Mouse (Mus musculus): ENCODE results near the gene Phyh. TPM values are rescaled to one million over a fixed set of nuclear protein-coding genes. Genes with fewer than 3 reads are reported as not detected.

Phyh gene
- polyA plus RNA-seq, 1 experiment from 2014 or later: 212 TPM

DNA sequence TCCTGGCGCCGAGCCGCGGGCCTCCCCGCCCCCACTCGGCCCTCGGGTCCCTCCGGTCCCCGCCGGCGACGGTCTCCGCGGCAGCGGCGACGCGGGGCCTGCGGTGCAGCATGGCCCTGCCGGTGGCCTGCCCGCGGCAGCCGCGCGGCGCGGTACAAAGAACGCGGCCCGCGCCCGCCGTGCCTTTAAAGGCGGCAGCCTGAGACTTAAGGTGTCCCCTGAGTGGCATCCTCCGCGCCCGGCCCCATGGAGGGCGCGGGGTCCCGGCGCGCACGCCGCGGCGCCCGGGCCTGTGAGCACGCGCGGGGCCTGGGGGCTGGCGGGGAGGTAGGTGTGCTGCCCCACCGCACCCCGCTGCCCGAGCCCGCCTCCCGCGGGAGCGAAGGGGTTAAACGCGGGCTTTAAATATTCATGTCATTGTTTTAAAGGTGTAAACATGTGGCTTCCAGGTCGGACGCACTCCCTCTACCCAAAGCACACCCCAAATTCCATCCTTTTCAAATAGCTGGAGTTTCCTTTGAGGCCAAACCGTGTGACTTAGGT, 36.5 kb upstream of the Phyh start:
- peaks cover 30% of the 10 kb centered on the region for H3K36me3 ChIP-seq (ENCODE audit: control insufficient read depth, insufficient read depth, low read length)
- no peaks in the 10 kb centered on the region for H3K9me3 ChIP-seq (ENCODE audit: control insufficient read depth, low read length)
- peak overlapping the region; percentile 95 for H3K9ac ChIP-seq (ENCODE audit: low read length)
- under 1% methylated on average over 44 of the region's 63 CpGs for WGBS
- ATAC-seq (ENCODE audit: insufficient number of reproducible peaks, insufficient read depth, low FRiP score, low read depth): peak; percentile 33
- H3K27ac ChIP-seq (replicated peaks in 1 of 2; ENCODE audit: control insufficient read depth in 1 of 2, insufficient read depth in 1 of 2, low read depth in 2 of 2, low read length in 2 of 2): peak overlapping the region; percentile 87 to 97
- peak overlapping the region; percentile 88 for H3K4me2 ChIP-seq (ENCODE audit: low read length)
- H3K4me3 ChIP-seq (ENCODE audit: control insufficient read depth in 1 of 2, insufficient read depth in 1 of 2, low read depth in 1 of 2, low read length in 2 of 2): peak overlapping the region; percentile 99 to 100
- peaks cover 5 to 15% of the 10 kb centered on the region in 2 experiments for H3K4me1 ChIP-seq (ENCODE audit: control insufficient read depth in 2 of 2, insufficient read depth in 2 of 2, low read length in 2 of 2)
- H3K27me3 ChIP-seq (ENCODE audit: control insufficient read depth, insufficient read depth, low read length): no peaks in the 10 kb centered on the region

DNA sequence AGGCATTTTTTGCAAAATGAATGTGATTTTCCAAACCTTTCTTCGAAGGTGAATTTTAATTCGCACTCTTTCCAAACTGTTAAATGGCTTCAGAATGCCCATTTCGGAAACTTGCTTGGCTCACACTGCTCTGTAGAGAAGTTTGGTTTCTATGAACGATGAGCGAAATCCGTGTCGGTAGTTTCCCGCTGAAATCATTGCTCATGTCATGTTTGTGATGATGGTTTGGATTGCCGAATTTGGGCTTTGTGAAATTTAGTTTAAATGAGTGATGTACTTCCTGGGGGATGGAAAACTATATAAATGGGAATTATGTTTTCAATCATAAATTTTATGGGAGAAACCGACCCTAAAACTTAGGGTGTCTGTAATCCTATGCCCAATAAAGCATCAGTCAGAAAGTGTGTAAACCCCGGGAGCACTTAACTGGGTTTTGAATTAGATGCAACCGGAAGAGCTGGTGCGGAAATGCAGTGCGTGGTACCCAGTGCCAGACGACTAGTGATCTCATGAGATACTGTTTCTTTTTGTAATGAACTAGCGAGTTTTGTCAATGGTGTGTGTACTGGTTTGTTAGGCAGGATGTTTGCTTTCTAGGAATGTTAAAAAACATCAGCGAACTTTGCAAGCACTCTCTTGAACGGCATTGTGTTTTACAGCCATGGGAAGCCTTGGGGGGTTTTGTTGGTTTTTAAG, 35.7 kb upstream of the Phyh start:
- peaks cover 38% of the 10 kb centered on the region for H3K36me3 ChIP-seq (ENCODE audit: control insufficient read depth, insufficient read depth, low read length)
- no peaks in the 10 kb centered on the region for H3K9me3 ChIP-seq (ENCODE audit: control insufficient read depth, low read length)
- no peak for ATAC-seq (ENCODE audit: insufficient number of reproducible peaks, insufficient read depth, low FRiP score, low read depth)
- H3K9ac ChIP-seq (ENCODE audit: low read length): peak overlapping the region; percentile 95
- H3K4me3 ChIP-seq (ENCODE audit: control insufficient read depth in 1 of 2, insufficient read depth in 1 of 2, low read depth in 1 of 2, low read length in 2 of 2): peak overlapping the region; percentile 99 to 100
- H3K27ac ChIP-seq (replicated peaks in 1 of 2; ENCODE audit: control insufficient read depth in 1 of 2, insufficient read depth in 1 of 2, low read depth in 2 of 2, low read length in 2 of 2): peak overlapping the region; percentile 87 to 97; a peak in 3 of 4 replicates
- H3K4me2 ChIP-seq (ENCODE audit: low read length): peak overlapping the region; percentile 88
- 3% methylated on average over 18 of the region's 18 CpGs for whole genome bisulfite sequencing
- H3K27me3 ChIP-seq (ENCODE audit: control insufficient read depth, insufficient read depth, low read length): no peaks in the 10 kb centered on the region
- peaks cover 5 to 15% of the 10 kb centered on the region in 2 experiments for H3K4me1 ChIP-seq (ENCODE audit: control insufficient read depth in 2 of 2, insufficient read depth in 2 of 2, low read length in 2 of 2)

DNA sequence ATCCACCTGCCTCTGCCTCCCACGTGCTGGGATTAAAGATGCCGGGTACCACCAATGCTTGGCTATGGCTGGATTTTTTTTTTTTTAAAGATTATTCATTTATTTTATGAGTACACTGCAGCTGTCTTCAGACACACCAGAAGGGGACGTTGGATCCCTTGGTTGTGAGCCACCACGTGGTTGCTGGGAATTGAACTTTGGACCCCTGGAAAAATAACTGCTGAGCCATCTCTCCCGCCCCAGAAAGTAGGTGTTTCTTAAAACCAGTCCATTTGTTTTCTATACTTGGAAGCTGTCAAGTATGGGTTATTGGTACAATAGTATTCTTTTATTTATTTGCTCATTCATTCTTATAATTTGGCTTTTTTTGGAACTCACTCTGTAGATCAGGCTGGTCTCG, 31.9 kb upstream of the Phyh start:
- no peak overlapping the region for H3K9ac ChIP-seq (ENCODE audit: low read length)
- 95% methylated on average over 6 of the region's 6 CpGs for WGBS
- H3K4me3 ChIP-seq (ENCODE audit: control insufficient read depth in 1 of 2, insufficient read depth in 1 of 2, low read depth in 1 of 2, low read length in 2 of 2): no peak overlapping the region
- ATAC-seq (ENCODE audit: insufficient number of reproducible peaks, insufficient read depth, low FRiP score, low read depth): no peak
- no peak overlapping the region for H3K4me2 ChIP-seq (ENCODE audit: low read length)
- no peaks in the 10 kb centered on the region for H3K27me3 ChIP-seq (ENCODE audit: control insufficient read depth, insufficient read depth, low read length)
- H3K9me3 ChIP-seq (ENCODE audit: control insufficient read depth, low read length): no peaks in the 10 kb centered on the region
- H3K27ac ChIP-seq (replicated peaks in 1 of 2; ENCODE audit: control insufficient read depth in 1 of 2, insufficient read depth in 1 of 2, low read depth in 2 of 2, low read length in 2 of 2): no peak overlapping the region
- peaks cover 2 to 11% of the 10 kb centered on the region in 2 experiments for H3K4me1 ChIP-seq (ENCODE audit: control insufficient read depth in 2 of 2, insufficient read depth in 2 of 2, low read length in 2 of 2)
- peaks cover 75% of the 10 kb centered on the region for H3K36me3 ChIP-seq (ENCODE audit: control insufficient read depth, insufficient read depth, low read length)

DNA sequence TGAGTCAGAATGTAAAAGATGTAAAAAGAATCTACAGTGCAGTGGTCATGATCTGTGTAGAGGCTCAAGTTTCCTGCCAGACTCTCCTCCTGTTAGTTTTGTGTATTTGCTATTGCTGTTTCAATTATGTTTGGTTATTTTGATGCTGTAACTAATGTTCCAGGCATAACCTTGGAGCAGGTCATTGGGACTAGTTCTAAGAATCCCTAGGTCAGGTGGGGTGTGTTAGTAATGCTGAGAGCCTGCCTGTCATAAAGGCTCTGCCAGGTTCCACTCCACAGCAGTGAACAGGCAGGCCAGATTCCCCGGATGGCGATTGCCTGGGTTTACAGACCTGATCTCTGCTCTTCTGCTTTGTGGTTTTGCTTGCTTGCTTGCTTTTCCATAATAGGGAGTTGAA, 23.2 kb upstream of the Phyh start:
- H3K36me3 ChIP-seq (ENCODE audit: control insufficient read depth, insufficient read depth, low read length): peaks cover 97% of the 10 kb centered on the region
- no peak overlapping the region for H3K27ac ChIP-seq (replicated peaks in 1 of 2; ENCODE audit: control insufficient read depth in 1 of 2, insufficient read depth in 1 of 2, low read depth in 2 of 2, low read length in 2 of 2)
- H3K27me3 ChIP-seq (ENCODE audit: control insufficient read depth, insufficient read depth, low read length): no peaks in the 10 kb centered on the region
- no peak overlapping the region for H3K4me2 ChIP-seq (ENCODE audit: low read length)
- H3K9ac ChIP-seq (ENCODE audit: low read length): no peak overlapping the region
- 82% methylated on average over 2 of the region's 2 CpGs for whole genome bisulfite sequencing
- no peaks in the 10 kb centered on the region for H3K4me1 ChIP-seq (ENCODE audit: control insufficient read depth in 2 of 2, insufficient read depth in 2 of 2, low read length in 2 of 2)
- H3K4me3 ChIP-seq (ENCODE audit: control insufficient read depth in 1 of 2, insufficient read depth in 1 of 2, low read depth in 1 of 2, low read length in 2 of 2): no peak overlapping the region
- ATAC-seq (ENCODE audit: insufficient number of reproducible peaks, insufficient read depth, low FRiP score, low read depth): no peak
- H3K9me3 ChIP-seq (ENCODE audit: control insufficient read depth, low read length): no peaks in the 10 kb centered on the region

DNA sequence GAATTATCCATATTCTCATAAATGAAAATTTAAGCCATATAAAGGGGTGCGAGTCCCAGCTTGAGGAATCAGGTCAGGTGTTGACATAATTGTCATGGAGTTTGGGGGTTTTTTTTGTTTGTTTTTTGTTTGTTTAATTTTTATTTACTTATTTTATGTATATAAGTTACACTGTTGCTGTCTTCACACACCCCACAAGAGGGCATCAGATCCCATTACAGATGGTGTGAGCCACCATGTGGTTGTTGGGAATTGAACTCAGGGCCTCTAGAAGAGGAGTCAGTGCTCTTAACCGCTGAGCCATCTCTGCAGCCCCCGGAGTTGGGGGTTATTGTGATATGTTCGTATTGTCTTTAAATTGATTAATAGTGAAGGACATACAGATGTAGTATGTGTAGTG, 21.8 kb upstream of the Phyh start:
- Histone ChIP-seq H3K4me2 (ENCODE audit: low read length) (no peak overlapping the region), H3K27ac (replicated peaks in 1 of 2; ENCODE audit: control insufficient read depth in 1 of 2, insufficient read depth in 1 of 2, low read depth in 2 of 2, low read length in 2 of 2) (no peak overlapping the region), H3K9ac (ENCODE audit: low read length) (no peak overlapping the region), H3K27me3 (ENCODE audit: control insufficient read depth, insufficient read depth, low read length) (no peaks in the 10 kb centered on the region), H3K4me3 (ENCODE audit: control insufficient read depth in 1 of 2, insufficient read depth in 1 of 2, low read depth in 1 of 2, low read length in 2 of 2) (no peak overlapping the region), H3K9me3 (ENCODE audit: control insufficient read depth, low read length) (no peaks in the 10 kb centered on the region), H3K4me1 (ENCODE audit: control insufficient read depth in 2 of 2, insufficient read depth in 2 of 2, low read length in 2 of 2) (no peaks in the 10 kb centered on the region), H3K36me3 (ENCODE audit: control insufficient read depth, insufficient read depth, low read length) (peaks cover 97% of the 10 kb centered on the region)
- 98% methylated on average over 4 of the region's 4 CpGs for WGBS
- ATAC-seq (ENCODE audit: insufficient number of reproducible peaks, insufficient read depth, low FRiP score, low read depth): no peak

DNA sequence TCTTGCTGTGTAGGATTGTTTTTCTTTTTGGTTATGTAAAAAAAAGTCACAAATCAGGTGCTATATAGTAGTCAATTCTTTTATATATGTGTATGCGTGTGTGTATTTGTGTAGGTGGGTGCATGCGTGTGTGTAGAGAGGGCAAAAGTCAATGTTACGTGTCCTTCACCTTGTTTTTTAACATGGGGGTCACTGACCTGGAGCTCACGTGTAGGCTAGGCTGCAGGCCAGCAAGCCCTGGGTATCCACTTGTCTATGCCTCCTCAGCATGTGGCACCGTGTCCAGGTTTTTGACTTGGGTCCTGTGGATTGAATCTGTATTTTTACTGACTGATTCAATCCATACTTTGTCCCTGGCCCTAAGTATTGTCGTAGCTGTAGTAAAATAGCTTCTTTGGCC, 18.2 kb upstream of the Phyh start:
- Histone ChIP-seq H3K4me1 (ENCODE audit: control insufficient read depth in 2 of 2, insufficient read depth in 2 of 2, low read length in 2 of 2) (no peaks in the 10 kb centered on the region), H3K27ac (replicated peaks in 1 of 2; ENCODE audit: control insufficient read depth in 1 of 2, insufficient read depth in 1 of 2, low read depth in 2 of 2, low read length in 2 of 2) (no peak overlapping the region), H3K36me3 (ENCODE audit: control insufficient read depth, insufficient read depth, low read length) (peaks cover 87% of the 10 kb centered on the region), H3K9me3 (ENCODE audit: control insufficient read depth, low read length) (no peaks in the 10 kb centered on the region), H3K9ac (ENCODE audit: low read length) (no peak overlapping the region), H3K4me2 (ENCODE audit: low read length) (no peak overlapping the region), H3K27me3 (ENCODE audit: control insufficient read depth, insufficient read depth, low read length) (no peaks in the 10 kb centered on the region), H3K4me3 (ENCODE audit: control insufficient read depth in 1 of 2, insufficient read depth in 1 of 2, low read depth in 1 of 2, low read length in 2 of 2) (no peak overlapping the region)
- 92% methylated on average over 6 of the region's 6 CpGs for WGBS
- no peak for ATAC-seq (ENCODE audit: insufficient number of reproducible peaks, insufficient read depth, low FRiP score, low read depth)

DNA sequence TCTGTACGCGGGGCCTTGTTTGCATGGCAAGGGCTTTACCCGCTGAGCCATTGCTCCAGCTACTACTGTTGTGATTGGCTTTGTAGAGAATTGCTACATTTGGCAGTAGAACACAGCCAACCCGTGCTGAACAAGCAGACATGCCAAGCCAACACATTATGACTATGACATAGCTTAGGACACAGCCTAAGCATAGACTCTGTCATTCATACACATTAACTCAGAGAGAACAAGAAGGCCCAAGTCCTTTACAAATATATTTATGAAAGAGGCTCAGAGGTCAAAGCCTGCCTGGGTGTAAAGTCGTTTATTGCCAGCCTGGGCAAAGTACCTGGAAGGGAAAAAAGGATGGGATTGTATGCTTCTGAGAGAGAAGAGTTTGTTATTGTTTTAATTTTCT, 16.5 kb upstream of the Phyh start:
- H3K9me3 ChIP-seq (ENCODE audit: control insufficient read depth, low read length): no peaks in the 10 kb centered on the region
- peaks cover 87% of the 10 kb centered on the region for H3K36me3 ChIP-seq (ENCODE audit: control insufficient read depth, insufficient read depth, low read length)
- no peaks in the 10 kb centered on the region for H3K27me3 ChIP-seq (ENCODE audit: control insufficient read depth, insufficient read depth, low read length)
- H3K9ac ChIP-seq (ENCODE audit: low read length): no peak overlapping the region
- H3K4me3 ChIP-seq (ENCODE audit: control insufficient read depth in 1 of 2, insufficient read depth in 1 of 2, low read depth in 1 of 2, low read length in 2 of 2): no peak overlapping the region
- H3K4me1 ChIP-seq (ENCODE audit: control insufficient read depth in 2 of 2, insufficient read depth in 2 of 2, low read length in 2 of 2): no peaks in the 10 kb centered on the region
- no peak overlapping the region for H3K4me2 ChIP-seq (ENCODE audit: low read length)
- 93% methylated on average over 5 of the region's 5 CpGs for WGBS
- H3K27ac ChIP-seq (replicated peaks in 1 of 2; ENCODE audit: control insufficient read depth in 1 of 2, insufficient read depth in 1 of 2, low read depth in 2 of 2, low read length in 2 of 2): no peak overlapping the region
- ATAC-seq (ENCODE audit: insufficient number of reproducible peaks, insufficient read depth, low FRiP score, low read depth): no peak

DNA sequence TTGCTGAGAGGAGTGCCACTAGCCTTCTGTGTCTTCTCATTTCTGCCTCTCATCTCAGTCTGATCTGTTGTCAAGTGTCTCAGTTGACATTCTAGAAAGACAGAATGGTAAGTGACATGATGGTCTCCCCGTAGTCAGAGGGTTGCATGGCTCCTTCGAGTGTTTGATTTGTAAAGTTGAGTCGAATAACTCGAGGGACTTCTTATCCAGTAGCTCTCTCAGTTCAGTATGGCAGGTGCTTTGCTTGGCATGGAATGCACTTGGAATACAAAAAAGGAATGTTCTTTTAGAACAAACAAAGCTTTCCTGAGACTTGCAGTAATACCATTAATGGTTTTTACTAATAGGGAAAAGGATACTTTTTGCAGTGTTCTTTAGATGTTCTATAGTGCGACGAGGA, 11.7 kb upstream of the Phyh start:
- peaks cover 53% of the 10 kb centered on the region for H3K36me3 ChIP-seq (ENCODE audit: control insufficient read depth, insufficient read depth, low read length)
- ATAC-seq (ENCODE audit: insufficient number of reproducible peaks, insufficient read depth, low FRiP score, low read depth): no peak
- no peaks in the 10 kb centered on the region for H3K4me1 ChIP-seq (ENCODE audit: control insufficient read depth in 2 of 2, insufficient read depth in 2 of 2, low read length in 2 of 2)
- peaks cover 3% of the 10 kb centered on the region; the same call in 1 of the 2 replicates for H3K9me3 ChIP-seq (ENCODE audit: control insufficient read depth, low read length)
- H3K9ac ChIP-seq (ENCODE audit: low read length): no peak overlapping the region
- H3K27ac ChIP-seq (replicated peaks in 1 of 2; ENCODE audit: control insufficient read depth in 1 of 2, insufficient read depth in 1 of 2, low read depth in 2 of 2, low read length in 2 of 2): no peak overlapping the region
- H3K4me2 ChIP-seq (ENCODE audit: low read length): no peak overlapping the region
- 83% methylated on average over 6 of the region's 6 CpGs for WGBS
- no peaks in the 10 kb centered on the region for H3K27me3 ChIP-seq (ENCODE audit: control insufficient read depth, insufficient read depth, low read length)
- no peak overlapping the region for H3K4me3 ChIP-seq (ENCODE audit: control insufficient read depth in 1 of 2, insufficient read depth in 1 of 2, low read depth in 1 of 2, low read length in 2 of 2)
